Mouse (Mus musculus) spleen, adult 12 weeks (tissue): ENCODE measurements around the gene Casq2.

Experiments used
- DNase-seq: peaks from one replicate; pipeline ENCODE4 v3.0.0; 2022; ENCODE audit warnings: low spot score

The Casq2 gene

GRCm38 (mm10) chr3:102083589-102084230, 2.5 kb upstream of the Casq2 start:
- DNase-seq = no peak

GRCm38 (mm10) chr3:102084833-102085491, 1.3 kb upstream of the Casq2 start:
- DNase-seq = no peak

- no peak for DNase-seq
Observed at GRCm38 (mm10) chr3:102085719-102086118, 496 bp upstream of the Casq2 start.

- DNase-seq = no peak
Observed at GRCm38 (mm10) chr3:102094841-102095240, 8.6 kb downstream of the Casq2 start.

GRCm38 (mm10) chr3:102095412-102095811, 9.2 kb downstream of the Casq2 start:
- no peak for DNase-seq

- no peak for DNase-seq
Observed at GRCm38 (mm10) chr3:102096366-102096765, 10.2 kb downstream of the Casq2 start.

GRCm38 (mm10) chr3:102096976-102097375, 10.8 kb downstream of the Casq2 start:
- no peak for DNase-seq

- DNase-seq = no peak
Observed at GRCm38 (mm10) chr3:102099242-102099641, 13.0 kb downstream of the Casq2 start.

GRCm38 (mm10) chr3:102099793-102100192, 13.6 kb downstream of the Casq2 start:
- no peak for DNase-seq

GRCm38 (mm10) chr3:102101445-102101844, 15.2 kb downstream of the Casq2 start:
- no peak for DNase-seq

- DNase-seq = no peak
Observed at GRCm38 (mm10) chr3:102103811-102104565, 17.8 kb downstream of the Casq2 start.

GRCm38 (mm10) chr3:102108201-102108600, 22.0 kb downstream of the Casq2 start:
- DNase-seq = no peak

- DNase-seq = no peak
Observed at GRCm38 (mm10) chr3:102111979-102112599, 25.9 kb downstream of the Casq2 start.

- no peak for DNase-seq
Observed at GRCm38 (mm10) chr3:102120947-102121346, 34.7 kb downstream of the Casq2 start.

- no peak for DNase-seq
Observed at GRCm38 (mm10) chr3:102122046-102122445, 35.8 kb downstream of the Casq2 start.

- DNase-seq = no peak
Observed at GRCm38 (mm10) chr3:102123654-102124053, 37.4 kb downstream of the Casq2 start.

- no peak for DNase-seq
Observed at GRCm38 (mm10) chr3:102125546-102125945, 39.3 kb downstream of the Casq2 start.

- no peak for DNase-seq
Observed at GRCm38 (mm10) chr3:102127114-102127513, 40.9 kb downstream of the Casq2 start.

GRCm38 (mm10) chr3:102128242-102128641, 42.0 kb downstream of the Casq2 start:
- no peak for DNase-seq

GRCm38 (mm10) chr3:102130478-102130877, 44.3 kb downstream of the Casq2 start:
- DNase-seq = no peak

- DNase-seq = no peak
Observed at GRCm38 (mm10) chr3:102131627-102132324, 45.6 kb downstream of the Casq2 start.
